Mouse (Mus musculus) spleen, adult 2 months (tissue): Measurements from ENCODE around the gene Gimap7. TPM values are rescaled to one million over a fixed set of nuclear protein-coding genes. Genes with fewer than 3 reads are reported as not detected.

Experiments used
- DNase-seq, 2 experiments: peaks; one replicate each; pipeline versions ENCODE4 v3.0.0 to v3.0.0-alpha.2; 2012 to 2021; ENCODE audit warnings: low spot score in 2 of 2, low read depth in 1 of 2
- H3K27ac ChIP-seq: fragments of 200-500 bp; 2 replicates; pipeline ENCODE4 v1.5.1; 2012; ENCODE audit warnings: low read length, inconsistent platforms; ENCODE audit not compliant: insufficient read depth
- H3K27me3 ChIP-seq: fragments of 200-500 bp; 2 replicates; pipeline ENCODE4 v1.6.1; 2012; ENCODE audit warnings: mild to moderate bottlenecking, moderate library complexity, low read length, inconsistent platforms; ENCODE audit not compliant: control insufficient read depth, insufficient read depth
- H3K36me3 ChIP-seq: fragments of 200-500 bp; 2 replicates; pipeline ENCODE4 v1.6.1; 2012; ENCODE audit warnings: mild to moderate bottlenecking, low read length, inconsistent platforms; ENCODE audit not compliant: control insufficient read depth, insufficient read depth
- H3K4me1 ChIP-seq: fragments of 200-500 bp; 2 replicates; pipeline ENCODE4 v1.6.1; 2011; ENCODE audit warnings: inconsistent platforms; ENCODE audit not compliant: control insufficient read depth, insufficient read depth, insufficient read length
- H3K4me3 ChIP-seq: fragments of 200-500 bp; 2 replicates; pipeline ENCODE4 v1.5.1; 2011; ENCODE audit warnings: mild to moderate bottlenecking, inconsistent platforms; ENCODE audit not compliant: insufficient read depth, insufficient read length; ENCODE audit errors: extremely low read depth
- CTCF ChIP-seq: fragments of 200-500 bp; IDR thresholded peaks from 2 replicates; pipeline ENCODE4 v1.5.1; 2011; ENCODE audit warnings: mild to moderate bottlenecking, inconsistent platforms; ENCODE audit not compliant: insufficient read depth, insufficient read length, insufficient replicate concordance; ENCODE audit errors: extremely low read depth
- POLR2A ChIP-seq: fragments of 200-500 bp; IDR thresholded peaks from 2 replicates; pipeline ENCODE4 v1.6.1; 2011; ENCODE audit warnings: low read depth, low read length, inconsistent platforms
- WGBS: fragments of 180-500 bp; shearing (Covaris S2); methylation state at CpG from one replicate; pipeline ENCODE4 v1.1.7; 2018; 5-methylcytosine and 5-hydroxymethylcytosine counted together
- polyA plus RNA-seq: library from polyadenylated mRNA; depleted of rRNA; stranded (reverse); fragments of >200 nt; gene quantifications from 2 replicates; pipeline ENCODE4 v1.2.3, GENCODE M21; 2012

Gimap7 gene
- polyA plus RNA-seq, 1 experiment: 11.6 TPM

DNA sequence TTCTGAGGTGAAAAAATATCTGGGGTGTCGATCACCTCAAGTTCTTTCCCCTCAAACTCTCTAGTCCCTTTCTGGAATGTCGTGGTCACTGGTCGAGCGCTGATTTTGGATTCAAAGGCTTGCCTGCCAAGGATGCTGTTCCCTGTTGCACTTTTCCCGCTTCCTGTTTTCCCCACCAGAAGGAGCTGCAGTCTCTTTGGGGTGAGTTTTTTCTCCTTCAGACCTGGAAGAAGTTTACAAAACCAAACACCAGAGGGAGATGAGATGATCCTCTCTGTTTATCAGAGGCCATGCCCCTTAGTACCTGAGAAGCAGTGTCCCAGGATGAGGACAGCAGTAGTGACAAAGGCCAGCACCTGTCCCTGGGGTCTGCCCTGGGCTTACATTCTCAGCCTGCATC lies 15.8 kb upstream of the Gimap7 start:
- WGBS: 82% methylated on average over 5 of the region's 5 CpGs
- peaks cover 53% of the 10 kb centered on the region; the same call in 1 of the 2 replicates for H3K4me1 ChIP-seq
- TF ChIP-seq POLR2A: no peak
- TF ChIP-seq CTCF: no peak
- H3K36me3 ChIP-seq: peaks cover 37% of the 10 kb centered on the region
- H3K27ac ChIP-seq: peak overlapping the region; percentile 87
- no peaks in the 10 kb centered on the region for H3K27me3 ChIP-seq
- no peak overlapping the region for H3K4me3 ChIP-seq
- no peak for DNase-seq

DNA sequence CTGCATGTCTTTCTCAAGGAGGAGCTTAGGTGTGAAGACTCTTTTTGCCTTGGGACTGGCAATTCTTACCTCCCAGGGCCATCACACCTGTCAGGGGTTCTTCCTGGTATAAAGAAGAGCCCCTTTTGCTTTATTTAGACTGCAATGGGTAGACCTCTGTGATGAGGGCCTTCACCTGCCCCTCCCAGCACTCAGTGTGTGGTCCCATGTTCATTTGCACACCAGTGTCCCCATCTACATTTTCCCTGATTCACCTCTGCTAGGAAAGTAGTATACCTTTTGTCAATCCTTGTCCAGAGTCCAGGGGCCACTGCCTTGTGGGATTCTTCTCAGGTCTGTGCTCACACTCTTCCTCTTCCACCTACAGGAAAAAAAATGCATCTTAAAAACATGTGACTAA lies 14.3 kb upstream of the Gimap7 start:
- no peaks in the 10 kb centered on the region for H3K27me3 ChIP-seq
- TF ChIP-seq POLR2A (no peak), CTCF (no peak)
- no peak for DNase-seq
- peaks cover 37% of the 10 kb centered on the region for H3K36me3 ChIP-seq
- peak overlapping the region; percentile 97 for H3K27ac ChIP-seq
- peaks cover 43% of the 10 kb centered on the region; the same call in 1 of the 2 replicates for H3K4me1 ChIP-seq
- no peak overlapping the region for H3K4me3 ChIP-seq

DNA sequence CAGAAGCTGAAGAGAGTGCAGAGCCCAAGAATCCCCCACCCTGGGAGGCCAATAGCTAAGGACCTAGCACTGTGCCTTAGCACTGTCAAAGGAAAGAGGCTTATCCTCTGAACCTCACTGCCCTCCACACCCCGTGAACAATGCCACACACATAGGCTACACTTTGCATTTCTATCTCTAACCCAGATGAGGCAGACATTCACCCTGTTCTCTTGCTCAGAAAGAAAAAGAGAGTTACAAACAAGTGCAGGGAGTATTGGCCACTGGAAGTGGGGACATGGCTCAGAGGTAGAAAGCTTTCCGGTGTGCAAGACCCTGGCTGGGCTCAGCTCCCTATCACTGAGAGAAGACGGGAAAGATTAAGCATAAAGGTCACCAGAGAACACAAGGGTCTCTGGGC lies 12.3 kb upstream of the Gimap7 start:
- Histone ChIP-seq H3K27ac (peak overlapping the region; percentile 97), H3K27me3 (no peaks in the 10 kb centered on the region), H3K4me3 (peak overlapping the region; percentile 69), H3K36me3 (peaks cover 37% of the 10 kb centered on the region), H3K4me1 (peaks cover 39% of the 10 kb centered on the region; the same call in 1 of the 2 replicates)
- TF ChIP-seq POLR2A (no peak; the same call in 1 of the 2 replicates), CTCF (no peak)
- peak in 1 of 2 experiments; percentile 33 for DNase-seq
- WGBS: 14% methylated on average over 3 of the region's 3 CpGs

GRCm38 (mm10) chr6:48720326-48720725 lies 1.9 kb downstream of the Gimap7 start:
- H3K4me3 ChIP-seq: peak overlapping the region; percentile 35; the same call in 1 of the 2 replicates
- H3K27ac ChIP-seq: peak overlapping the region; percentile 45
- H3K27me3 ChIP-seq: no peaks in the 10 kb centered on the region
- peaks cover 33% of the 10 kb centered on the region; the same call in 1 of the 2 replicates for H3K4me1 ChIP-seq
- no peak for DNase-seq
- 72% methylated on average over 4 of the region's 4 CpGs for WGBS
- TF ChIP-seq POLR2A: no peak
- no peak for TF ChIP-seq CTCF
- H3K36me3 ChIP-seq: peaks cover 2% of the 10 kb centered on the region

DNA sequence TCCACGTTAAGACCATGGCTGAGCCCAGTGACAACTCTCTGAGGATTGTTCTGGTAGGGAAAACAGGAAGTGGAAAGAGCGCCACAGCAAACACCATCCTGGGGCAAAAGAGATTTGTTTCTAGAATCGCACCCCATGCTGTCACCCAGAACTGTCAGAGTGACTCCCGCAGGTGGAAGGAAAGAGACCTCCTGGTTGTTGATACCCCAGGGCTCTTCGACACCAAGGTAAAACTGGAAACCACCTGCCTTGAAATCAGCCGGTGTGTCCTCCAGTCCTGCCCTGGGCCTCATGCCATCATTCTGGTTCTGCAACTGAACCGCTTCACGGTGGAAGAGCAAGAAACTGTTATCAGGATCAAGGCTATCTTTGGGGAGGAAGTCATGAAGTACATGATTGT lies 5.0 kb downstream of the Gimap7 start:
- Histone ChIP-seq H3K27me3 (no peaks in the 10 kb centered on the region), H3K36me3 (peaks cover 2% of the 10 kb centered on the region), H3K4me1 (peaks cover 43% of the 10 kb centered on the region), H3K27ac (peak overlapping the region; percentile 81), H3K4me3 (no peak overlapping the region; the same call in 1 of the 2 replicates)
- 46% methylated on average over 8 of the region's 8 CpGs for WGBS
- DNase-seq: no peak
- TF ChIP-seq POLR2A (no peak), CTCF (no peak)

GRCm38 (mm10) chr6:48725476-48725875 lies 7.1 kb downstream of the Gimap7 start:
- peak; percentile 79 for DNase-seq
- TF ChIP-seq POLR2A: peak; percentile 5; the same call in 1 of the 2 replicates
- TF ChIP-seq CTCF: no peak
- H3K4me3 ChIP-seq: no peak overlapping the region
- WGBS: 0% methylated on average over 1 of the region's 1 CpGs
- H3K4me1 ChIP-seq: peaks cover 49% of the 10 kb centered on the region
- peaks cover 4% of the 10 kb centered on the region for H3K36me3 ChIP-seq
- H3K27me3 ChIP-seq: no peaks in the 10 kb centered on the region
- peak overlapping the region; percentile 75 for H3K27ac ChIP-seq

DNA sequence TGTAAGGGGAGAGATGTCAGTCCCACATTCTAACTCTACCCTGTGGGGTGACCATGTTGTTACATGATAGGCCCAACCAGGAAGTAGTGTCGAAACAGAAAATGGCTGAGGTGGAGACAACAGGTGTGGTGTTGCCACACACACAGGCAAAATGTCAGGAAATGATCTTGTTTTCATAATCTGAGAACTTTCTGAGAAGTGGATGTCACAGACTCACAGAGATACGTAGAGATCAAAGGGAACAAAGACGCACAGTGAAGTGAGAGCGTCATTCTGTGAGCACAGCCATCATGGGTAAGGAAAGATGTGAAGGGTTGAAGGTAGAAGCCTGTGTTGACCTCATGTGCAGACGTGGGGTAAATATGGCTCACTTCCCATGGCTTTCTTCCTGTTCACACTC lies 9.3 kb downstream of the Gimap7 start:
- DNase-seq: peak in 1 of 2 experiments; percentile 64
- WGBS: 61% methylated on average over 5 of the region's 5 CpGs

More for the DNA sequence above, 9.3 kb downstream of the Gimap7 start:
- peaks cover 4% of the 10 kb centered on the region for H3K36me3 ChIP-seq
- no peaks in the 10 kb centered on the region for H3K27me3 ChIP-seq
- H3K4me3 ChIP-seq: no peak overlapping the region
- H3K27ac ChIP-seq: peak overlapping the region; percentile 69
- H3K4me1 ChIP-seq: peaks cover 51% of the 10 kb centered on the region
- TF ChIP-seq CTCF: no peak
- no peak for TF ChIP-seq POLR2A
